Mouse (Mus musculus) gastrocnemius, postnatal 36 days (tissue): ENCODE results near the gene Sgk2. TPM values are rescaled to one million over a fixed set of nuclear protein-coding genes. Genes with fewer than 3 reads are reported as not detected.
A peak's percentile ranks its signal among the peaks of the same experiment; 100 is the strongest.

Experiments used
- DNase-seq, 2 experiments: peaks; one replicate each; pipeline ENCODE4 v3.0.0; 2022
- intact Hi-C: fragments of 180-260 bp; cut with DNase I; formaldehyde crosslinking; loops from one replicate; pipeline ENCODE4 v1.15.1; 2025
- total RNA-seq, 2 experiments: library from RNA; stranded (reverse); gene quantifications; 2 replicates each; pipeline ENCODE4 v1.2.3; 2021

Gene Sgk2
- total RNA-seq, 2 experiments from 2014 or later: not detected

GRCm38 (mm10) chr2:162988235-162988634 is 1.1 kb downstream of the Sgk2 start:
- intact Hi-C loops: no loop called here

GRCm38 (mm10) chr2:162991394-162992083 is 4.4 kb downstream of the Sgk2 start:
- intact Hi-C loops: no loop called here
- DNase-seq: no peak

More at GRCm38 (mm10) chr2:162988235-162988634, 1.1 kb downstream of the Sgk2 start:
- no peak for DNase-seq

- no peak for DNase-seq
- intact Hi-C loops: no loop called here
Measured at GRCm38 (mm10) chr2:162992084-162992437, 4.9 kb downstream of the Sgk2 start.

GRCm38 (mm10) chr2:162993881-162994616 is 6.9 kb downstream of the Sgk2 start:
- intact Hi-C loops: no loop called here
- no peak for DNase-seq

- intact Hi-C loops: loop anchor here (2.0 kb wide), 1 partner anchor 76 kb away; no protein-coding TSS in a partner anchor
- DNase-seq: peak; percentile 30 to 32
Measured at GRCm38 (mm10) chr2:162998528-162999230, 11.5 kb downstream of the Sgk2 start.

- no peak for DNase-seq
- intact Hi-C loops: loop anchor here (2.0 kb wide), 1 partner anchor 77 kb away; no protein-coding TSS in a partner anchor
Measured at GRCm38 (mm10) chr2:162999744-163000143, 12.6 kb downstream of the Sgk2 start.

GRCm38 (mm10) chr2:163001071-163001470 is 13.9 kb downstream of the Sgk2 start:
- intact Hi-C loops: no loop called here
- no peak for DNase-seq

- no peak for DNase-seq
- intact Hi-C loops: no loop called here
Measured at GRCm38 (mm10) chr2:163007299-163007698, 20.2 kb downstream of the Sgk2 start.

- intact Hi-C loops: no loop called here
- peak; percentile 79 to 89 for DNase-seq
Measured at GRCm38 (mm10) chr2:163016916-163017743, 30.0 kb downstream of the Sgk2 start, which contains the start of gene Ift52. Ift52 (plus strand) TSS chr2:163017354.

- intact Hi-C loops: no loop called here
- no peak for DNase-seq
Measured at GRCm38 (mm10) chr2:163031289-163031688, 44.2 kb downstream of the Sgk2 start.

- intact Hi-C loops: no loop called here
Measured at GRCm38 (mm10) chr2:163031757-163032156, 44.6 kb downstream of the Sgk2 start.

GRCm38 (mm10) chr2:163032622-163033021 is 45.5 kb downstream of the Sgk2 start:
- DNase-seq: no peak

More at GRCm38 (mm10) chr2:163031757-163032156, 44.6 kb downstream of the Sgk2 start:
- DNase-seq: no peak

GRCm38 (mm10) chr2:163039940-163040339 is 52.8 kb downstream of the Sgk2 start:
- intact Hi-C loops: no loop called here
- no peak for DNase-seq

More at GRCm38 (mm10) chr2:163032622-163033021, 45.5 kb downstream of the Sgk2 start:
- intact Hi-C loops: no loop called here

GRCm38 (mm10) chr2:163048125-163048524 is 61.0 kb downstream of the Sgk2 start:
- DNase-seq: peak; percentile 40 to 45
- intact Hi-C loops: no loop called here

- intact Hi-C loops: no loop called here
- no peak for DNase-seq
Measured at GRCm38 (mm10) chr2:163049116-163049515, 62.0 kb downstream of the Sgk2 start.

- DNase-seq: no peak
- intact Hi-C loops: no loop called here
Measured at GRCm38 (mm10) chr2:163051691-163052090, 64.6 kb downstream of the Sgk2 start.

GRCm38 (mm10) chr2:163052101-163052500 is 65.0 kb downstream of the Sgk2 start:
- intact Hi-C loops: no loop called here
- DNase-seq: no peak

- DNase-seq: no peak
- intact Hi-C loops: no loop called here
Measured at GRCm38 (mm10) chr2:163052826-163053225, 65.7 kb downstream of the Sgk2 start.

GRCm38 (mm10) chr2:163054335-163054840 is 67.3 kb downstream of the Sgk2 start, which contains the start of gene Mybl2:
Mybl2 (plus strand) TSS chr2:163054687.
- intact Hi-C loops: no loop called here
- peak; percentile 85 to 89 for DNase-seq
